Mouse (Mus musculus) heart, postnatal 0 days (tissue): ENCODE data around the gene Shc2.

Experiments
- CTCF ChIP-seq: IDR thresholded peaks from 2 replicates; pipeline ENCODE4 v1.5.1; 2016; ENCODE audit warnings: antibody characterized with exemption, control low read depth, low read depth
- EP300 ChIP-seq: IDR thresholded peaks from 2 replicates; pipeline ENCODE4 v1.6.1; 2016; ENCODE audit warnings: antibody characterized with exemption, low read depth

DNA sequence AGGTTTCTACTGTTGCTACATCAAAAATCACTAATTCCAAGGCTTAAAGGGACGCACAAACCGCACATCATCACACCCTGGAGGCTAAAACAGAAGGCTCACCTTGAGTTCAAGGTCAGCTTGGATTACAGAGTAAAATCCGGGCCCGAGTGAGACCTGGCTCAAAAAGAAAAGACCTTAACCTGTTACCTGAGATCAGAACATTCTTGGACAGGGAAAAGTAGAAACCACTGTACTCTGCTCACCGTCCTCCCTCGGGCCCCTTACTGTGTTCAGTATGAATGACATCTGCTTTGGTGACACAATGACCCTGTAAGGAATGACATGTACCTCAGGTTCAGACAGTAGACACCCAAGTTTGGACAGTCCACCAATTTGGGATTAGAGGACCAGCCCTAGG is 62.9 kb downstream of the Shc2 start:
- TF ChIP-seq CTCF: no peak
- no peak for TF ChIP-seq EP300
